In genomic region chr9:120593383-120594101, GRCm38 (mm10) we compare ENCODE assay signal across 24 mouse cellular contexts. TPM values are rescaled to one million over a fixed set of nuclear protein-coding genes. Genes with fewer than 3 reads are reported as not detected.
DNase-seq lines count a peak whose midpoint lies in the region; ATAC-seq and TF ChIP-seq lines count a peak whose summit lies in the region.
"Had no signal": no experiment of that assay in that cellular context is flagged by ENCODE, and none has a peak within 500 bp of the region (broad histone marks: within the 10 kb centered on the region; RNA-seq: fewer than 3 reads in every experiment).

No protein-coding gene starts in this region.

- CTCF ChIA-PET in Patski (lab: Charles Lee) = interaction anchor here (1.6 to 6.5 kb wide), 3 partner anchors 11 to 622 kb away, joined by 4 to 39 read pairs (median 23); no protein-coding TSS in a partner anchor

- no peak overlapping the region for H3K27ac ChIP-seq in midbrain, embryonic 11.5 days (ENCODE audit: low read depth, low read length)
- no peak overlapping the region for H3K27ac ChIP-seq in midbrain, postnatal 0 days (ENCODE audit: low read depth, low read length)
- H3K27ac ChIP-seq in stomach, embryonic 15.5 days = peak overlapping the region; percentile 73
- H3K27ac ChIP-seq: heart, embryonic 10.5 days; hindbrain, embryonic 14.5 days; intestine, embryonic 15.5 days; neural tube, embryonic 12.5 days had no signal

- no peak for ATAC-seq in midbrain, embryonic 11.5 days (ENCODE audit: low FRiP score)
- no peak for ATAC-seq in midbrain, postnatal 0 days (ENCODE audit: low FRiP score)
- ATAC-seq in Patski = peak; percentile 38
- no peak for ATAC-seq in stomach, embryonic 15.5 days (ENCODE audit: insufficient read depth, low FRiP score, low read depth)
- ATAC-seq: intestine, embryonic 15.5 days; liver, postnatal 0 days had no signal

- H3K9ac ChIP-seq in midbrain, embryonic 11.5 days (ENCODE audit: low read length) = no peak overlapping the region
- H3K9ac ChIP-seq in midbrain, postnatal 0 days (replicated peaks; ENCODE audit: low read length, poor library complexity, severe bottlenecking) = no peak overlapping the region
- H3K9ac ChIP-seq in stomach, embryonic 15.5 days = no peak overlapping the region
- H3K9ac ChIP-seq: hindbrain, embryonic 14.5 days; intestine, embryonic 15.5 days; liver, postnatal 0 days; neural tube, embryonic 12.5 days had no signal

- H3K27me3 ChIP-seq in midbrain, embryonic 11.5 days (ENCODE audit: control insufficient read depth, insufficient read depth, low read length) = no peaks in the 10 kb centered on the region
- no peaks in the 10 kb centered on the region for H3K27me3 ChIP-seq in midbrain, postnatal 0 days (ENCODE audit: insufficient read depth, low read length)
- H3K27me3 ChIP-seq in E14TG2a.4 (ENCODE audit: insufficient read depth, low read length) (peaks cover 15% of the 10 kb centered on the region), Patski (no peaks in the 10 kb centered on the region)
- H3K27me3 ChIP-seq in stomach, embryonic 15.5 days (replicated peaks) = no peaks in the 10 kb centered on the region
- H3K27me3 ChIP-seq: CH12.LX; intestine, embryonic 15.5 days; neural tube, embryonic 12.5 days had no signal

- H3K4me1 ChIP-seq in midbrain, embryonic 11.5 days (ENCODE audit: control insufficient read depth, insufficient read depth, low read length) = no peaks in the 10 kb centered on the region
- no peaks in the 10 kb centered on the region for H3K4me1 ChIP-seq in midbrain, postnatal 0 days (ENCODE audit: insufficient read depth, low read length)
- peaks cover 25% of the 10 kb centered on the region for H3K4me1 ChIP-seq in E14TG2a.4 (replicated peaks; ENCODE audit: low read depth, low read length)
- 0 out of 2 replicates have a peak, but pooled peaks cover 3% of the 10 kb centered on the region for H3K4me1 ChIP-seq in stomach, embryonic 15.5 days
- H3K4me1 ChIP-seq: heart, embryonic 10.5 days; intestine, embryonic 15.5 days; neural tube, embryonic 12.5 days had no signal

- in situ Hi-C loops in Patski (cut with MboI; ENCODE audit: low pct_unique_long_range_greater_than_20kb) = loop anchor here (10.0 kb wide), 1 partner anchor 651 kb away; no protein-coding TSS in a partner anchor

- no peaks in the 10 kb centered on the region for H3K9me3 ChIP-seq in midbrain, embryonic 11.5 days (ENCODE audit: control insufficient read depth, low read length)
- no peaks in the 10 kb centered on the region for H3K9me3 ChIP-seq in midbrain, postnatal 0 days (ENCODE audit: low read length)
- H3K9me3 ChIP-seq in E14TG2a.4 (ENCODE audit: low read length) = no peaks in the 10 kb centered on the region; the same call in 1 of the 2 replicates
- no peaks in the 10 kb centered on the region for H3K9me3 ChIP-seq in stomach, embryonic 15.5 days
- H3K9me3 ChIP-seq: heart, embryonic 10.5 days; intestine, embryonic 15.5 days; neural tube, embryonic 12.5 days had no signal

- WGBS in midbrain, embryonic 11.5 days = 48% methylated on average over 9 of the region's 9 CpGs
- WGBS in midbrain, postnatal 0 days = 46% methylated on average over 9 of the region's 9 CpGs
- WGBS in stomach, embryonic 15.5 days = 59% methylated on average over 9 of the region's 9 CpGs

- POLR2A ChIA-PET in Patski (lab: Charles Lee) = interaction anchor here (0.6 kb wide), 1 partner anchor 545 kb away, joined by 3 read pairs; no protein-coding TSS in a partner anchor

- no peaks in the 10 kb centered on the region for H3K36me3 ChIP-seq in midbrain, embryonic 11.5 days (ENCODE audit: control insufficient read depth, insufficient read depth, low read length)
- no peaks in the 10 kb centered on the region for H3K36me3 ChIP-seq in midbrain, postnatal 0 days (ENCODE audit: insufficient read depth, low read length)
- no peaks in the 10 kb centered on the region for H3K36me3 ChIP-seq in E14TG2a.4 (ENCODE audit: insufficient read depth, low read length)
- no peaks in the 10 kb centered on the region for H3K36me3 ChIP-seq in stomach, embryonic 15.5 days
- H3K36me3 ChIP-seq: heart, embryonic 10.5 days; intestine, embryonic 15.5 days; neural tube, embryonic 12.5 days had no signal

- H3K4me3 ChIP-seq in midbrain, embryonic 11.5 days (ENCODE audit: low read depth, low read length) = no peak overlapping the region
- no peak overlapping the region for H3K4me3 ChIP-seq in midbrain, postnatal 0 days (ENCODE audit: low read depth, low read length)
- H3K4me3 ChIP-seq in E14TG2a.4 (replicated peaks; ENCODE audit: low read length) = no peak overlapping the region
- no peak overlapping the region for H3K4me3 ChIP-seq in stomach, embryonic 15.5 days (replicated peaks)
- H3K4me3 ChIP-seq: heart, embryonic 10.5 days; intestine, embryonic 15.5 days; megakaryocyte, embryonic 14.5 days; neural tube, embryonic 12.5 days had no signal

- peak; percentile 54 for DNase-seq in midbrain, embryonic 11.5 days (ENCODE audit: low spot score, missing footprints)
- no peak for DNase-seq in midbrain, postnatal 0 days (ENCODE audit: low spot score)
- DNase-seq in Patski (ENCODE audit: low read depth, low spot score) = no peak
- DNase-seq in left cerebral cortex, adult 8-10 months (ENCODE audit: low spot score in 2 of 2) = no peak
- DNase-seq in heart, adult 11 months = no peak
- DNase-seq: cerebellum, adult 9-11 months; embryo, embryonic 11 days; gastrocnemius, postnatal 14 days; heart, postnatal 10 days; kidney, postnatal 25 days; layer of hippocampus, adult 9-11 months; liver; liver, postnatal 0 days; lung, postnatal 14 days; thymus, postnatal 36 days had no signal

- TF ChIP-seq CTCF in midbrain, postnatal 0 days (IDR thresholded peaks at IDR 0.05) = no peak
- TF ChIP-seq CTCF in E14TG2a.4 (conservative IDR thresholded peaks at IDR 0.05; ENCODE audit: low read length) (0 out of 2 replicates have a peak, but pooled peaks have one; percentile 5), Patski (IDR thresholded peaks at IDR 0.05) (no peak)

- no peak overlapping the region for H3K4me2 ChIP-seq in midbrain, embryonic 11.5 days
- no peak overlapping the region for H3K4me2 ChIP-seq in midbrain, postnatal 0 days (ENCODE audit: low read depth, low read length, poor library complexity, severe bottlenecking)
- no peak overlapping the region for H3K4me2 ChIP-seq in stomach, embryonic 15.5 days
- H3K4me2 ChIP-seq: hindbrain, embryonic 14.5 days; intestine, embryonic 15.5 days; neural tube, embryonic 12.5 days had no signal

RNA-seq across cellular contexts. Expression of gene Rpl14, which starts 22.3 kb away (rescaled TPM):
- polyA plus RNA-seq in midbrain, embryonic 11.5 days (2014; fragmentation: Nextera tagmentation; extraction: Ambion mirVana) = 871 and 903 TPM in 2 replicates
- total RNA-seq in midbrain, postnatal 0 days (2014; rRNA removed) = 261 and 287 TPM in 2 replicates
- 445 and 474 TPM in 2 replicates for polyA plus RNA-seq in midbrain, postnatal 0 days (2015; fragmentation: Nextera tagmentation; extraction: Ambion mirVana)
- polyA plus RNA-seq in Patski (2021) = 525 TPM
- polyA plus RNA-seq in stomach, embryonic 15.5 days (2015; fragmentation: Nextera tagmentation; extraction: Ambion mirVana) = 694 and 820 TPM in 2 replicates
- total RNA-seq in left cerebral cortex, adult 8-10 months (2022) = 100 to 1,000 TPM; 290 to 355 (median 336) TPM

RNA-seq across cellular contexts. Expression of gene Entpd3, which starts 53.9 kb away (rescaled TPM):
- polyA plus RNA-seq in midbrain, embryonic 11.5 days (2014; fragmentation: Nextera tagmentation; extraction: Ambion mirVana) = 0.21 and 0.25 TPM in 2 replicates
- 6.9 and 9.0 TPM in 2 replicates for total RNA-seq in midbrain, postnatal 0 days (2014; rRNA removed)
- polyA plus RNA-seq in midbrain, postnatal 0 days (2015; fragmentation: Nextera tagmentation; extraction: Ambion mirVana) = 4.7 and 5.2 TPM in 2 replicates
- not detected for polyA plus RNA-seq in Patski (2021)
- polyA plus RNA-seq in stomach, embryonic 15.5 days (2015; fragmentation: Nextera tagmentation; extraction: Ambion mirVana) = 5.5 and 5.7 TPM in 2 replicates
- total RNA-seq in left cerebral cortex, adult 8-10 months (2022) = 10 to 100 TPM; 11.5 to 13.4 (median 12.0) TPM
- total RNA-seq: gastrocnemius, postnatal 14 days; heart, postnatal 10 days; monocyte, adult 5-6 weeks had no signal
- polyA plus RNA-seq: liver, postnatal 0 days had no signal
